Mouse (Mus musculus) small intestine, adult 2 months (tissue): Measurements from ENCODE around the gene Gm20388.
A peak's percentile ranks its signal among the peaks of the same experiment; 100 is the strongest.

Experiments
- CTCF ChIP-seq: fragments of 200-500 bp; IDR thresholded peaks from 2 replicates; pipeline ENCODE4 v1.5.1; 2012; ENCODE audit warnings: low read depth, mild to moderate bottlenecking, control low read depth, inconsistent platforms, low read length, moderate library complexity, mixed read lengths; ENCODE audit not compliant: insufficient replicate concordance, insufficient read length; ENCODE audit errors: extremely low read depth
- POLR2A ChIP-seq: fragments of 200-500 bp; IDR thresholded peaks from 2 replicates; pipeline ENCODE4 v1.6.1; 2012; ENCODE audit warnings: low read depth, mild to moderate bottlenecking, control low read depth, inconsistent platforms, low read length, moderate library complexity

GRCm38 (mm10) chr8:121751407-121751806, 1840.8 kb downstream of the Gm20388 start:
- TF ChIP-seq POLR2A = no peak
- TF ChIP-seq CTCF = peak; percentile 80; the same call in 1 of the 2 replicates
